Mouse (Mus musculus) small intestine, adult 2 months (tissue): ENCODE results near the gene Fam193a.

Experiments
- CTCF ChIP-seq: fragments of 200-500 bp; IDR thresholded peaks from 2 replicates; pipeline ENCODE4 v1.5.1; 2012; ENCODE audit warnings: low read depth, mild to moderate bottlenecking, control low read depth, inconsistent platforms, low read length, moderate library complexity, mixed read lengths; ENCODE audit not compliant: insufficient replicate concordance, insufficient read length; ENCODE audit errors: extremely low read depth
- POLR2A ChIP-seq: fragments of 200-500 bp; IDR thresholded peaks from 2 replicates; pipeline ENCODE4 v1.6.1; 2012; ENCODE audit warnings: low read depth, mild to moderate bottlenecking, control low read depth, inconsistent platforms, low read length, moderate library complexity

DNA sequence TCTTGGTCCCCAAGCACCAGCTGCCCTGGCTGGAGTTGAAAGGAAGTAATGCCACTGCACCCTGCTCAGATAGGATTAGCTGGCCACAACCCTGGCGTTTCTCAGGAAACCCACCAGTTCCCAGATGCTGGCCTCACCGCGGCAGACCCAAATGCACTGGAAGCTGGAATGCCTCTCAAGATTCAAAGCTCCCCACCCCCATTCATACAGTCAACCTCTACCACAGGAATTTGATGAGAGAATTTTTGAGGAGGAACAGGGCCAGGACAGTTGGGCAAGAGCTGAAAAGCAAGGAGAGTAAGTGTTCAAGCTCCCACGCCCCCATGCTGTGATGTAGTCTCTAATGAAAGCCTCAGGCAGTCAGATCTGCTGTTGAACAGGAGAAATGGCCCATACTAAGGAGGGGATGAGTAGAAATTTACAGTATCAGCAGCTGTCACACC, 43.5 kb upstream of the Fam193a start:
- no peak for TF ChIP-seq CTCF
- TF ChIP-seq POLR2A: no peak
